Comparison of ENCODE assay signal across 9 mouse cellular contexts in genomic region chr11:96996773-96997379, GRCm38 (mm10). TPM values are rescaled to one million over a fixed set of nuclear protein-coding genes. Genes with fewer than 3 reads are reported as not detected.
DNase-seq lines count a peak whose midpoint lies in the region; ATAC-seq and TF ChIP-seq lines count a peak whose summit lies in the region.
"Had no signal": no experiment of that assay in that cellular context is flagged by ENCODE, and none has a peak within 500 bp of the region (broad histone marks: within the 10 kb centered on the region; RNA-seq: fewer than 3 reads in every experiment).

No protein-coding gene starts in this region.

- H3K9me3 ChIP-seq in embryonic facial prominence, embryonic 14.5 days (ENCODE audit: control insufficient read depth, low read length): no peaks in the 10 kb centered on the region
- no peaks in the 10 kb centered on the region for H3K9me3 ChIP-seq in limb, embryonic 10.5 days (replicated peaks)
- H3K9me3 ChIP-seq in neural tube, embryonic 15.5 days (replicated peaks): no peaks in the 10 kb centered on the region
- H3K9me3 ChIP-seq: megakaryocyte, embryonic 14.5 days had no signal

- peak overlapping the region; percentile 50 for H3K4me3 ChIP-seq in layer of hippocampus, adult 2 months
- peak overlapping the region; percentile 32 for H3K4me3 ChIP-seq in embryonic facial prominence, embryonic 14.5 days (ENCODE audit: low read depth, low read length)
- peak overlapping the region; percentile 54 for H3K4me3 ChIP-seq in limb, embryonic 10.5 days
- H3K4me3 ChIP-seq in neural tube, embryonic 15.5 days (replicated peaks): peak overlapping the region; percentile 31
- H3K4me3 ChIP-seq: megakaryocyte, embryonic 14.5 days had no signal

- no peak for TF ChIP-seq CTCF in layer of hippocampus, adult 2 months (conservative IDR thresholded peaks at IDR 0.05)

- H3K27me3 ChIP-seq in embryonic facial prominence, embryonic 14.5 days (replicated peaks; ENCODE audit: control insufficient read depth, insufficient read depth, low read length): peaks cover 37% of the 10 kb centered on the region
- peaks cover 85% of the 10 kb centered on the region for H3K27me3 ChIP-seq in limb, embryonic 10.5 days (ENCODE audit: low read depth, poor library complexity, severe bottlenecking)
- H3K27me3 ChIP-seq in neural tube, embryonic 15.5 days (replicated peaks): peaks cover 18% of the 10 kb centered on the region; the same call in 1 of the 2 replicates

- no peak for DNase-seq in layer of hippocampus, adult 2 months (ENCODE audit: low spot score in 2 of 2)
- DNase-seq in layer of hippocampus, postnatal 36 days: no peak
- no peak for DNase-seq in embryonic facial prominence, embryonic 14.5 days (ENCODE audit: low spot score)
- DNase-seq in limb, embryonic 10.5 days (ENCODE audit: low spot score): no peak
- DNase-seq in layer of hippocampus, adult 8-10 months (ENCODE audit: low spot score in 2 of 2): no peak
- no peak for DNase-seq in cerebellum, adult 11-12 months
- DNase-seq in gastrocnemius, postnatal 10 days: no peak

- 14% methylated on average over 15 of the region's 17 CpGs for WGBS in embryonic facial prominence, embryonic 14.5 days
- WGBS in limb, embryonic 10.5 days: 15% methylated on average over 17 of the region's 17 CpGs
- WGBS in neural tube, embryonic 15.5 days: 7% methylated on average over 17 of the region's 17 CpGs

- ATAC-seq in embryonic facial prominence, embryonic 14.5 days (ENCODE audit: low read depth): peak; percentile 24; the same call in 1 of the 2 replicates
- no peak for ATAC-seq in neural tube, embryonic 15.5 days (ENCODE audit: low FRiP score)

- H3K27ac ChIP-seq in layer of hippocampus, adult 2 months: peak overlapping the region; percentile 73
- no peak overlapping the region for H3K27ac ChIP-seq in embryonic facial prominence, embryonic 14.5 days (replicated peaks; ENCODE audit: low read depth, low read length)
- H3K27ac ChIP-seq in limb, embryonic 10.5 days: peak overlapping the region; percentile 86
- no peak overlapping the region for H3K27ac ChIP-seq in neural tube, embryonic 15.5 days (replicated peaks)

- peak overlapping the region; percentile 59 for H3K9ac ChIP-seq in embryonic facial prominence, embryonic 14.5 days (ENCODE audit: low read depth, low read length)
- peak overlapping the region; percentile 31 for H3K9ac ChIP-seq in neural tube, embryonic 15.5 days (replicated peaks)

- H3K4me1 ChIP-seq in embryonic facial prominence, embryonic 14.5 days (ENCODE audit: control insufficient read depth, insufficient read depth, low read length): 0 out of 2 replicates have a peak, but pooled peaks cover 4% of the 10 kb centered on the region
- peaks cover 59% of the 10 kb centered on the region for H3K4me1 ChIP-seq in limb, embryonic 10.5 days
- H3K4me1 ChIP-seq in neural tube, embryonic 15.5 days: peaks cover 10% of the 10 kb centered on the region

- H3K36me3 ChIP-seq in embryonic facial prominence, embryonic 14.5 days (ENCODE audit: control insufficient read depth, insufficient read depth, low read length): no peaks in the 10 kb centered on the region
- H3K36me3 ChIP-seq in limb, embryonic 10.5 days: no peaks in the 10 kb centered on the region
- no peaks in the 10 kb centered on the region for H3K36me3 ChIP-seq in neural tube, embryonic 15.5 days

- H3K4me2 ChIP-seq in embryonic facial prominence, embryonic 14.5 days (ENCODE audit: low read depth, low read length): peak overlapping the region; percentile 60
- peak overlapping the region; percentile 65 for H3K4me2 ChIP-seq in neural tube, embryonic 15.5 days

RNA-seq across cellular contexts. Expression of gene Sp2, which starts 14.1 kb away (rescaled TPM):
- 10 to 100 TPM; 15.9 to 17.2 TPM for total RNA-seq in layer of hippocampus, adult 2 months (2021)
- total RNA-seq in layer of hippocampus, postnatal 36 days (2021): 10 to 100 TPM; 12.3 to 12.6 TPM
- polyA plus RNA-seq in embryonic facial prominence, embryonic 14.5 days (2014; fragmentation: Nextera tagmentation; extraction: Ambion mirVana): 15.2 and 16.2 TPM in 2 replicates
- polyA plus RNA-seq in limb, embryonic 10.5 days (2016; fragmentation: Nextera tagmentation; extraction: Ambion mirVana): 26.1 and 28.1 TPM in 2 replicates
- polyA plus RNA-seq in neural tube, embryonic 15.5 days (2015; fragmentation: Nextera tagmentation; extraction: Ambion mirVana): 13.0 and 15.8 TPM in 2 replicates
- 10 to 100 TPM in 3 of 4 experiments, 1 to 10 TPM in 1; 9.6 to 14.2 (median 11.8) TPM for total RNA-seq in layer of hippocampus, adult 8-10 months (2022)
- total RNA-seq in gastrocnemius, postnatal 10 days (2021): 10 to 100 TPM; 15.2 to 15.9 TPM

RNA-seq across cellular contexts. Expression of gene Sp6, which starts 16.3 kb away (rescaled TPM):
- 1 to 10 TPM in 1 of 2 experiments, under 1 TPM in 1; 0.79 to 1.2 TPM for total RNA-seq in layer of hippocampus, adult 2 months (2021)
- 1 to 10 TPM in 1 of 2 experiments, under 1 TPM in 1; 0.78 to 1.2 TPM for total RNA-seq in layer of hippocampus, postnatal 36 days (2021)
- 2.1 and 2.9 TPM in 2 replicates for polyA plus RNA-seq in embryonic facial prominence, embryonic 14.5 days (2014; fragmentation: Nextera tagmentation; extraction: Ambion mirVana)
- polyA plus RNA-seq in limb, embryonic 10.5 days (2016; fragmentation: Nextera tagmentation; extraction: Ambion mirVana): 9.2 and 11.8 TPM in 2 replicates
- 0.23 and 0.52 TPM in 2 replicates for polyA plus RNA-seq in neural tube, embryonic 15.5 days (2015; fragmentation: Nextera tagmentation; extraction: Ambion mirVana)
- total RNA-seq in layer of hippocampus, adult 8-10 months (2022): 1 to 10 TPM in 3 of 4 experiments, under 1 TPM in 1; 0.83 to 1.7 (median 1.5) TPM
- under 1 TPM; 0.21 to 0.77 TPM for total RNA-seq in gastrocnemius, postnatal 10 days (2021)

RNA-seq across cellular contexts. Expression of gene Scrn2, which starts 32.9 kb away (rescaled TPM):
- total RNA-seq in layer of hippocampus, adult 2 months (2021): 1 to 10 TPM; 4.9 to 5.5 TPM
- 1 to 10 TPM; 4.5 to 4.9 TPM for total RNA-seq in layer of hippocampus, postnatal 36 days (2021)
- polyA plus RNA-seq in embryonic facial prominence, embryonic 14.5 days (2014; fragmentation: Nextera tagmentation; extraction: Ambion mirVana): 14.7 and 16.1 TPM in 2 replicates
- 47.5 and 50.4 TPM in 2 replicates for polyA plus RNA-seq in limb, embryonic 10.5 days (2016; fragmentation: Nextera tagmentation; extraction: Ambion mirVana)
- 12.6 and 18.5 TPM in 2 replicates for polyA plus RNA-seq in neural tube, embryonic 15.5 days (2015; fragmentation: Nextera tagmentation; extraction: Ambion mirVana)
- total RNA-seq in layer of hippocampus, adult 8-10 months (2022): 1 to 10 TPM; 4.3 to 6.9 (median 6.3) TPM
- 10 to 100 TPM; 11.3 to 11.4 TPM for total RNA-seq in gastrocnemius, postnatal 10 days (2021)

RNA-seq across cellular contexts. Expression of gene Lrrc46, which starts 44.3 kb away (rescaled TPM):
- total RNA-seq in layer of hippocampus, adult 2 months (2021): 1 to 10 TPM; 1.1 to 1.2 TPM
- total RNA-seq in layer of hippocampus, postnatal 36 days (2021): under 1 TPM; 0.76 to 0.85 TPM
- polyA plus RNA-seq in embryonic facial prominence, embryonic 14.5 days (2014; fragmentation: Nextera tagmentation; extraction: Ambion mirVana): 2.5 and 7.3 TPM in 2 replicates
- 0.90 and 1.0 TPM in 2 replicates for polyA plus RNA-seq in limb, embryonic 10.5 days (2016; fragmentation: Nextera tagmentation; extraction: Ambion mirVana)
- 1.9 and 2.3 TPM in 2 replicates for polyA plus RNA-seq in neural tube, embryonic 15.5 days (2015; fragmentation: Nextera tagmentation; extraction: Ambion mirVana)
- total RNA-seq in layer of hippocampus, adult 8-10 months (2022): 1 to 10 TPM in 2 of 4 experiments, under 1 TPM in 2; 0.87 to 1.9 (median 1.3) TPM
- under 1 TPM in 1 of 2 experiments, not detected in 1; 0.16 TPM for total RNA-seq in gastrocnemius, postnatal 10 days (2021)

RNA-seq across cellular contexts. Expression of gene Mrpl10, which starts 44.5 kb away (rescaled TPM):
- 10 to 100 TPM; 74.0 to 81.6 TPM for total RNA-seq in layer of hippocampus, adult 2 months (2021)
- 10 to 100 TPM; 74.8 to 75.4 TPM for total RNA-seq in layer of hippocampus, postnatal 36 days (2021)
- polyA plus RNA-seq in embryonic facial prominence, embryonic 14.5 days (2014; fragmentation: Nextera tagmentation; extraction: Ambion mirVana): 68.9 and 78.1 TPM in 2 replicates
- 93.6 and 94.8 TPM in 2 replicates for polyA plus RNA-seq in limb, embryonic 10.5 days (2016; fragmentation: Nextera tagmentation; extraction: Ambion mirVana)
- 63.7 and 67.4 TPM in 2 replicates for polyA plus RNA-seq in neural tube, embryonic 15.5 days (2015; fragmentation: Nextera tagmentation; extraction: Ambion mirVana)
- total RNA-seq in layer of hippocampus, adult 8-10 months (2022): 10 to 100 TPM; 76.3 to 85.2 (median 77.8) TPM
- 10 to 100 TPM; 45.1 to 45.6 TPM for total RNA-seq in gastrocnemius, postnatal 10 days (2021)

Comparison
In these comparisons a context has a peak if more than half of its experiments do, and no peak if none do; other contexts are left out.
1. H3K27ac ChIP-seq: peak in layer of hippocampus, adult 2 months (single experiment) and limb, embryonic 10.5 days (single experiment); none in embryonic facial prominence, embryonic 14.5 days (single experiment) and neural tube, embryonic 15.5 days (single experiment).
2. Peak in every context shown above with its lines, with median percentiles within 50 percentile points of each other: H3K4me3 ChIP-seq.